Mouse (Mus musculus) liver, embryonic 16.5 days (tissue): Measurements from ENCODE around the gene Grin2b. TPM values are rescaled to one million over a fixed set of nuclear protein-coding genes. Genes with fewer than 3 reads are reported as not detected.

ENCODE experiments used
- ATAC-seq: fragments of 200-750 bp; cut with Nextera tagmentation; 2 replicates; pipeline ENCODE4 v1.8.0; 2017; ENCODE audit warnings: low read depth, mild to moderate bottlenecking, moderate number of reproducible peaks, moderate library complexity
- H3K27ac ChIP-seq: fragments of 300-500 bp; sonication (generic); 2 replicates; pipeline ENCODE4 v1.5.1; 2014; ENCODE audit warnings: mild to moderate bottlenecking, low read length
- H3K27me3 ChIP-seq: fragments of 300-500 bp; sonication (generic); 2 replicates; pipeline ENCODE4 v1.6.1; 2014; ENCODE audit warnings: low read depth, low read length, mixed read lengths; ENCODE audit not compliant: control insufficient read depth, insufficient read depth
- H3K36me3 ChIP-seq: fragments of 300-500 bp; sonication (generic); 2 replicates; pipeline ENCODE4 v1.6.1; 2014; ENCODE audit warnings: mild to moderate bottlenecking; ENCODE audit not compliant: control insufficient read depth, insufficient read depth
- H3K4me1 ChIP-seq: fragments of 300-500 bp; sonication (generic); 2 replicates; pipeline ENCODE4 v1.6.1; 2014; ENCODE audit warnings: low read depth, low read length, mixed read lengths; ENCODE audit not compliant: control insufficient read depth
- H3K4me2 ChIP-seq: fragments of 300-500 bp; sonication (generic); 2 replicates; pipeline ENCODE4 v1.6.1; 2014; ENCODE audit warnings: low read depth, low read length, mixed read lengths
- H3K4me3 ChIP-seq: fragments of 300-500 bp; sonication (generic); 2 replicates; pipeline ENCODE4 v1.5.1; 2014; ENCODE audit warnings: low read depth, mild to moderate bottlenecking, low read length
- H3K9ac ChIP-seq: fragments of 300-500 bp; sonication (generic); 2 replicates; pipeline ENCODE4 v1.6.1; 2014; ENCODE audit warnings: low read depth, low read length
- H3K9me3 ChIP-seq: fragments of 300-500 bp; sonication (generic); replicated peaks from 2 replicates; pipeline ENCODE4 v1.6.1; 2016; ENCODE audit warnings: low read length; ENCODE audit not compliant: control insufficient read depth
- WGBS: fragments of 180-500 bp; shearing (Covaris S2); extraction: QIAGEN DNeasy Blood & Tissue Kit; methylation state at CpG from one replicate; pipeline ENCODE4 v1.1.7; 2014; ENCODE audit not compliant: insufficient replicate concordance; 5-methylcytosine and 5-hydroxymethylcytosine counted together
- polyA plus RNA-seq: library from polyadenylated mRNA; unstranded; fragments of >200 nt; fragmentation: Nextera tagmentation; extraction: Ambion mirVana; gene quantifications from 2 replicates; pipeline ENCODE4 v1.2.1, GENCODE M21; 2015

Grin2b gene
- polyA plus RNA-seq, 1 experiment from 2014 or later = not detected

DNA sequence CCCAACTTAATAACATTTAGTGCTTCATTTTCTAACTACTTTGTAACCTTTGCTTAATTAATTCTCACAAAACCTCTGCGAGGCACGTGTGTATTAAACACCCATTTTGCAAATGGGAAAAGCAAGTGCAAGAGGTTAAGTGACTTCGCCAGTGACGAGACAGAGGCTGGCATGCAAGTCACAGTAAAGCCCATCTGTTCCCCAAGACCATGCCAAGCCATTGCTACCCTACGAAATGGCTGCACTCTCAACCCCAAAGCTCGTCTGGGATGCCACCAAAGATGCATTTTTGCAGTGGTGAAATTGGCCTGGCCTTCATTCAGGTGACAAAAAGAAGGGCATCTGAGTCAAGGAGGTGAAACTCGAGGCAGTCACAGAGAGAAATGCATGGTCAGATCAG, 103.2 kb downstream of the Grin2b start:
- 55% methylated on average over 7 of the region's 7 CpGs for WGBS
- Histone ChIP-seq H3K9me3 (no peaks in the 10 kb centered on the region), H3K36me3 (no peaks in the 10 kb centered on the region), H3K27me3 (no peaks in the 10 kb centered on the region), H3K4me2 (no peak overlapping the region), H3K4me1 (no peaks in the 10 kb centered on the region), H3K27ac (no peak overlapping the region), H3K4me3 (no peak overlapping the region), H3K9ac (no peak overlapping the region)
- no peak for ATAC-seq

DNA sequence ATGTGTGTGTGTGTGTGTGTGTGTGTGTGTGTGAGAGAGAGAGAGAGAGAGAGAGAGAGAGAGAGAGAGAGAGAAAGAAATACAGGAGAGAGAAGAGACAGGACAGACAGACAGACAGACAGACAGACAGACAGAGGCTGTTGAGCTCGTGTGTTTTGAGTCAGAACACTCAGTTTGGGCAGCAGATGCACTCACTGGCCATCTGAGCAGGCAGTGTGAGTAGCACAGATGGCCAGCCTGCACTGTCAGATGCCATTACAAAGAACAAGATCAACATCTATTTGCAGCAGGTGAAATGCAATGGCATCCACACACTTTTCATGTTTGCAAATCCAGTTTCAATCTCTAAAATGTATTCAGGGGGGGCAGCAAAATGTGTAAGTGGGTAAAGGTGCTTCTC, 120.0 kb downstream of the Grin2b start:
- no peaks in the 10 kb centered on the region for H3K27me3 ChIP-seq
- H3K4me1 ChIP-seq = no peaks in the 10 kb centered on the region
- H3K4me3 ChIP-seq = no peak overlapping the region
- H3K9ac ChIP-seq = no peak overlapping the region
- no peak overlapping the region for H3K4me2 ChIP-seq
- no peaks in the 10 kb centered on the region for H3K36me3 ChIP-seq
- no peaks in the 10 kb centered on the region for H3K9me3 ChIP-seq
- no peak for ATAC-seq
- 6% methylated on average over 1 of the region's 1 CpGs for WGBS
- H3K27ac ChIP-seq = no peak overlapping the region

DNA sequence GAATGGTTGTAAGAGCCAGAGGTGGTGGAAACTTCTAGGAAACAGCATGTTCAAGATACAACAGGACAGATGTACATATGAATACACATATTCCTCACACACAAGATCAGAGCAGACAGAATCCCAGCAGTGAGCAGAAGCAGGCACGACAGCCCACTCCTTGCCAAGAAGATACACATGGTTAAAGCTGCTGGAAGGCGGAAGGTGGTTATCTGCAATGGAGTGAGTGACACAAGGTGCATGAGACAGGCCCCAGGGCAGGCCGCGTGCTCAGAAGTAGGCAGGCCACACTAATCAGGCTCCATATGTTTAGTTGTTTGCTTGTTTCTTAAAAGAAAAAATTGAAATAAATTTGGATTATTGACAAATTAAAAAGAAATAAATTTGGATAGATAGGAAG, 123.0 kb downstream of the Grin2b start:
- ATAC-seq = no peak
- Histone ChIP-seq H3K4me1 (no peaks in the 10 kb centered on the region), H3K9me3 (no peaks in the 10 kb centered on the region), H3K36me3 (no peaks in the 10 kb centered on the region), H3K4me3 (no peak overlapping the region), H3K4me2 (no peak overlapping the region), H3K27me3 (no peaks in the 10 kb centered on the region), H3K27ac (no peak overlapping the region), H3K9ac (no peak overlapping the region)
- 66% methylated on average over 4 of the region's 4 CpGs for whole genome bisulfite sequencing

DNA sequence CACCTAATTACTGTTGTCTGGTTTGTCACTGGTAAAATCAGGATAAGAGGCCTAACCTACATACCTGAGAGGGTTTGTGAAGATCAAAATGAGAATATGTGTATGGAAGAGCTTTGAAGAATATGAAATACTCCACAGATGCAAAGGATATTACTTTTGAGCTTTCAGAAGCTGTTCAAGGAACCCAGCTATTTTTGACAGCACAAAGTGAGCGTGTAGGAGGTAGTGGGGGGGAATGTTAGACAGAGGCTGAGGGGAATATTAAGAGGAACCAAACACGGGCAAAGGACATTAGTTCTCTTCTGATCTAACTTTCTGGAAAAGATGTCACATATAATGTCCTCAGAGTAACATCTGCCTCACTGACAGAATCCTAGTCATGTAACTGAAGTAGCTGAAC, 125.2 kb downstream of the Grin2b start:
- Histone ChIP-seq H3K4me1 (no peaks in the 10 kb centered on the region), H3K36me3 (no peaks in the 10 kb centered on the region), H3K9ac (no peak overlapping the region), H3K4me2 (no peak overlapping the region), H3K9me3 (no peaks in the 10 kb centered on the region), H3K4me3 (no peak overlapping the region), H3K27me3 (no peaks in the 10 kb centered on the region), H3K27ac (no peak overlapping the region)
- no peak for ATAC-seq
- WGBS = 43% methylated on average over 2 of the region's 2 CpGs

DNA sequence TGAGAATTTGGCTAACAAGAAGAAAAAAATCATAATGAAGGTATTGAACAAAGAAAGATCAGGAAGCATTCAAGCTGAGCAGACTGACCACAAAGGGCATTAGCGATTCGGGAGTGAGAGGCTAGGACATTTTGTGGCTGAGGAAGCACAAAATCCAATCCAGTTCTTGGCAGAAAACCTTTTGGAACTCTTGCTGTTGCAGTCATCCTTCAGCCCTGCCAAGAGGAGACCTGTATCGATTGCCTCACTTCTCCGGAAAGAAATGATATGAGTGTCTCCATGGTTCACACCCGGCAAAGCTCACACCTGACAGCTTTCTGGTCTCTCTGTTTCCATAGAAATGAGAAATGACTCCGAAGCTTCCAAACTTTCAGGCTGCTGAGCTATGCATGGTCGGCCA, 127.2 kb downstream of the Grin2b start:
- H3K9me3 ChIP-seq = no peaks in the 10 kb centered on the region
- H3K27me3 ChIP-seq = no peaks in the 10 kb centered on the region
- ATAC-seq = no peak
- no peak overlapping the region for H3K27ac ChIP-seq
- H3K4me2 ChIP-seq = no peak overlapping the region
- no peak overlapping the region for H3K9ac ChIP-seq
- WGBS = 67% methylated on average over 7 of the region's 7 CpGs
- no peaks in the 10 kb centered on the region for H3K36me3 ChIP-seq
- no peak overlapping the region for H3K4me3 ChIP-seq
- H3K4me1 ChIP-seq = no peaks in the 10 kb centered on the region

DNA sequence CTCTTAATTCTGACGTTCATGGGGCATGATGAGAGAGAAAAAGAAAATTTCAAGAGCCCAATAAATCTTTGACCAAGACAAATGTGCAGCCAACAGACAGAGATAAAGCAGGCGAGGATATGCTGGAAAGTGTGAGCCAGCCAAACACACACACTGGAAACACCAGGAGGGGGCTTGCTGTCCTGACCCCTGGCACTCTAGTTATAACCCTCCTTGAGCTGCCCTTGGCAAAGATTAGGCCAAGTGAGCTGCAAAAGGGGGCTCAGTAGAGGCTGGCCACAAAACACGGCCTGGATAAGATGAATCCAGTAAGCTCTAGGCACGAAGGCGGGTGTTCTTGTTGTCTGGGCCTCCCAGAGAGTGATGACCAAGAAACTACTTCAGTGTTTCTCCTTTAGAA, 128.8 kb downstream of the Grin2b start:
- no peak overlapping the region for H3K27ac ChIP-seq
- no peak overlapping the region for H3K9ac ChIP-seq
- no peak overlapping the region for H3K4me3 ChIP-seq
- no peak overlapping the region for H3K4me2 ChIP-seq
- H3K27me3 ChIP-seq = no peaks in the 10 kb centered on the region
- 60% methylated on average over 5 of the region's 5 CpGs for WGBS
- H3K36me3 ChIP-seq = no peaks in the 10 kb centered on the region
- no peaks in the 10 kb centered on the region for H3K9me3 ChIP-seq
- ATAC-seq = no peak
- H3K4me1 ChIP-seq = no peaks in the 10 kb centered on the region

DNA sequence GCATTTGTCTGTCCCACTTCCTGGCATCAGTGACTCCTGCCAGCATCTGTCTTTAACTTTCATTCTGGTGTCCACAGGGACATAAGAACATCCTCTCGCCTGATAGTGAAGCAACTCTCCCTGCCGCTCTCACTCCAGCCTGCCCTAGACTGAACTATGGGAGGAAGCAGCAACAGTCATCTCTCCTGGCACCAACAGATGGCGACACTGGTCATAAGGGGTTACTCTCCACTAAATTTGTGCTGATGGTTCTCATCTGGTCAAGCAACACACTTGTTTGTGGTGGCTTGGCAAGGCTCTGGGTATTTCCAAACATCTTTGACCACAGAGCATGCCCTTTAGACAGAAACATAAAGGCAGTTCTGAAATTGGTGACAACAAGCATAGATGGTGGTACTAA, 130.9 kb downstream of the Grin2b start:
- Histone ChIP-seq H3K9me3 (no peaks in the 10 kb centered on the region; the same call in 1 of the 2 replicates), H3K27ac (no peak overlapping the region), H3K4me2 (no peak overlapping the region), H3K36me3 (no peaks in the 10 kb centered on the region), H3K4me3 (no peak overlapping the region), H3K4me1 (no peaks in the 10 kb centered on the region), H3K9ac (no peak overlapping the region), H3K27me3 (no peaks in the 10 kb centered on the region)
- WGBS = 50% methylated on average over 3 of the region's 3 CpGs
- ATAC-seq = no peak

DNA sequence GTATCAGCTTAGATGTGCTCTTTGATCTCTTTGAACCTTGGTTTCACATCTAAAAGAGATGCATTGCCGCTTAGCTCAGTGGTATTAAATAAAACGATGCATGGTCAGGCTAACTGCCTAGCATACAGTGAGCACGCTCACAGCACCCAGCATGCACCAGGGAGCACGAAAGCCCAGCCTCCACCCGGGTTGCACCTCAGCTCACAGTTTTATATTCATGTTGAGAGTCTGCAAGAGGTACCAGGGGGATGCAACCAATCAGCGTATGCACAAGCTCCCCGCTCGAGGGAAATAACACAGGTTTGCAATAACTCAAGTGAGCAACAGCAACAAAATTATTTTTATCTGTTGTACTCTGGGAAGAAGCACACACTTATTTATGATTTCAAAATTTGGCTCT, 131.5 kb downstream of the Grin2b start:
- no peak overlapping the region for H3K27ac ChIP-seq
- no peak overlapping the region for H3K9ac ChIP-seq
- no peaks in the 10 kb centered on the region for H3K4me1 ChIP-seq
- no peak overlapping the region for H3K4me3 ChIP-seq
- no peak overlapping the region for H3K4me2 ChIP-seq
- H3K9me3 ChIP-seq = no peaks in the 10 kb centered on the region; the same call in 1 of the 2 replicates
- no peak for ATAC-seq
- H3K27me3 ChIP-seq = no peaks in the 10 kb centered on the region
- 64% methylated on average over 8 of the region's 8 CpGs for WGBS
- no peaks in the 10 kb centered on the region for H3K36me3 ChIP-seq

DNA sequence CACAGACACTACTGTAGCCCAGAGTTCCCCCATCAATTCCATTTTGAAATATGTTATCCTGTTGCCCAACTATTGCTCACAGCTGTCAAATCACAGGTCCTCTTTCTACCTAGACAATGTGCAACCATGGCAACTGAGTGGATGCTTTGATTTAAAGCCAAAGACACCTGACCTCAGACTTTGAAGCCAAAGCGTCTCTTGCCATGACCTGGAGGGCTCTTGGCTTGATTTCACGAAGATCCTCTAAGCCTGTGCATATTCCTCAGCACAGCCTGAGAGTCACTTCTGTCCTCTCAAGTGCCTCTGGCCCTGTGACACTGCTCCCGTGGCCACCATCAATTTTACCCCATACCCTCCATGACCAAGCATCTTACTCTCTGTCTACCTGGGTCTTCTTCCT, 132.4 kb downstream of the Grin2b start:
- Histone ChIP-seq H3K27me3 (no peaks in the 10 kb centered on the region), H3K9me3 (no peaks in the 10 kb centered on the region; the same call in 1 of the 2 replicates), H3K4me2 (no peak overlapping the region), H3K4me3 (no peak overlapping the region), H3K4me1 (no peaks in the 10 kb centered on the region), H3K27ac (no peak overlapping the region), H3K36me3 (no peaks in the 10 kb centered on the region), H3K9ac (no peak overlapping the region)
- no peak for ATAC-seq
- 57% methylated on average over 3 of the region's 3 CpGs for WGBS
